Mouse (Mus musculus) forebrain, embryonic 10.5 days (tissue): Measurements from ENCODE around the gene Shank1. TPM values are rescaled to one million over a fixed set of nuclear protein-coding genes. Genes with fewer than 3 reads are reported as not detected.

Source experiments
- DNase-seq: peaks from one replicate; pipeline ENCODE4 v3.0.0-alpha.2; 2017; ENCODE audit warnings: low spot score; ENCODE audit errors: extremely low spot score
- H3K27ac ChIP-seq: fragments of 300-500 bp; sonication (generic); 2 replicates; pipeline ENCODE4 v1.5.1; 2016; ENCODE audit warnings: mild to moderate bottlenecking
- H3K27me3 ChIP-seq: fragments of 300-500 bp; sonication (generic); 2 replicates; pipeline ENCODE4 v1.6.1; 2016; ENCODE audit warnings: mild to moderate bottlenecking; ENCODE audit not compliant: poor library complexity, severe bottlenecking
- H3K36me3 ChIP-seq: fragments of 300-500 bp; sonication (generic); replicated peaks from 2 replicates; pipeline ENCODE4 v1.6.1; 2016; ENCODE audit warnings: mild to moderate bottlenecking, moderate library complexity
- H3K4me1 ChIP-seq: fragments of 300-500 bp; sonication (generic); 2 replicates; pipeline ENCODE4 v1.6.1; 2016
- H3K4me3 ChIP-seq: fragments of 300-500 bp; sonication (generic); 2 replicates; pipeline ENCODE4 v1.5.1; 2016; ENCODE audit warnings: mild to moderate bottlenecking, moderate library complexity
- H3K9me3 ChIP-seq: fragments of 300-500 bp; sonication (generic); 2 replicates; pipeline ENCODE4 v1.6.1; 2016; ENCODE audit warnings: mild to moderate bottlenecking, moderate library complexity
- WGBS: fragments of 180-500 bp; shearing (Covaris S2); methylation state at CpG from one replicate; pipeline ENCODE4 v1.1.7; 2016; 5-methylcytosine and 5-hydroxymethylcytosine counted together
- polyA plus RNA-seq: library from polyadenylated mRNA; unstranded; fragments of >200 nt; fragmentation: Nextera tagmentation; extraction: Ambion mirVana; gene quantifications from 2 replicates; pipeline ENCODE4 v1.2.1, GENCODE M21; 2016

Gene Shank1
- polyA plus RNA-seq, 1 experiment from 2014 or later: 1.4 TPM

- peak overlapping the region; percentile 35; the same call in 1 of the 2 replicates for H3K27ac ChIP-seq
Measured at GRCm38 (mm10) chr7:44336046-44337021, 26.3 kb downstream of the Shank1 start.

DNA sequence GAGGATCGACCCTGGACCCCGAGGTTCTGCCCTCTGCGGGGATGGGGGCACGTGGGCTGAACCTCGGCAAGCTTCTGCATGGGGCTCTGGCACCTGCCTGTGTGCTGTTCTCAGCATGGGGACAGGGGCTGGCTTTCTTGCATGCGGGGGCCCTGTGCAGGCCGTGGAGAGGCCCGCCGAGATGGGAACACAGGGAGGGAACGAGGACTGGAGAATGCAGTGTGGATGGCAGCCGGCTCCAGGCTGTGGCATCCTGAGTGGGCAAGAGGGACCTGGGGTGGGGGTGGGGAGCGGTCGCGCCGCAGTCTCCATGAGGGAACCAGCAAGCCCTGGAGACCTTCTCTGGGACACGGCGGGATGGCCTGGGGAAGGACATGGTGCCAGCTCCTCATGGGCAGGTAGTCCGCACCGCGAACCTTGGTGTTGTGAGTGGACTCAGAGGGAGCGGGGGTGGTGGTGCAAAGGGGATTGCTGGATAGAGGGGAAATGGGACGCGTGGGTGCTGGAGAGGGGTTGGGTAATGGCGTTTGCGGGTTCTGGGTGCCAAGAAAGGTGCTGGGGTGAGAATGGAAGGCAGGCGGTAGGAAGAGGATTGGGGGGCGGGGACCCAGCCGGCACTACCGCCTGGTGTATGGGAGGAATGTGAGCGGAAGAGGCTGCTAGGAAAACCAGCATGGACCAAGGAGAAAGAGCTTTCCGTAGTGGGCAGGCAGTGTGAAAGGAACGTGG is 27.2 kb downstream of the Shank1 start:
- Histone ChIP-seq H3K27ac (no peak overlapping the region), H3K9me3 (no peaks in the 10 kb centered on the region), H3K4me3 (peak overlapping the region; percentile 63), H3K4me1 (peaks cover 25% of the 10 kb centered on the region), H3K36me3 (no peaks in the 10 kb centered on the region), H3K27me3 (peaks cover 93% of the 10 kb centered on the region)
- WGBS: 2% methylated on average over 32 of the region's 32 CpGs
- DNase-seq: no peak

More at GRCm38 (mm10) chr7:44336046-44337021, 26.3 kb downstream of the Shank1 start:
- Histone ChIP-seq H3K4me3 (peak overlapping the region; percentile 63), H3K9me3 (no peaks in the 10 kb centered on the region), H3K27me3 (peaks cover 83% of the 10 kb centered on the region), H3K4me1 (peaks cover 25% of the 10 kb centered on the region), H3K36me3 (no peaks in the 10 kb centered on the region)
- WGBS: 1% methylated on average over 52 of the region's 54 CpGs
- DNase-seq: no peak

DNA sequence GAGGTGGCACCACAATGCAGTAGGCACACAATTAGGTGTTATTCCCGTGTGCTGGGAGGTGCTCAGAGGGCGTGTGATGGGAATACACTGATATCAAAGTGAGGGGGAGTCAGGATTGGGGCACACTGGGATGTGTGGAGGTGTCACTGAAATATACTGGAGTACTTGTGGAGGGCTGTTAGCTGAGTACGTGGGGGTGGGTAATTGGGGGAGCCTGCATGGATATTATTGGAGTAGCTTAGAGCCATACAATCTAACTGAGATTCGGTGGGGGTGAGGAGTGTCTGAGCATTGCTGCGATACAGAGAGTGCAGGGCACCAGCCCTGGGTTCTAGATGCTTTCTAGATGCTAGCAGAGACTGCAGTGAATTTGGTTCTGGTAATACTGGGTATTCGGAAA is 30.2 kb downstream of the Shank1 start:
- DNase-seq: no peak
- 73% methylated on average over 6 of the region's 6 CpGs for whole genome bisulfite sequencing
- peaks cover 37% of the 10 kb centered on the region for H3K4me1 ChIP-seq
- peaks cover 98% of the 10 kb centered on the region for H3K27me3 ChIP-seq
- H3K36me3 ChIP-seq: 0 out of 2 replicates have a peak, but pooled peaks cover 3% of the 10 kb centered on the region
- no peak overlapping the region for H3K27ac ChIP-seq
- no peaks in the 10 kb centered on the region; the same call in 1 of the 2 replicates for H3K9me3 ChIP-seq
- H3K4me3 ChIP-seq: no peak overlapping the region

DNA sequence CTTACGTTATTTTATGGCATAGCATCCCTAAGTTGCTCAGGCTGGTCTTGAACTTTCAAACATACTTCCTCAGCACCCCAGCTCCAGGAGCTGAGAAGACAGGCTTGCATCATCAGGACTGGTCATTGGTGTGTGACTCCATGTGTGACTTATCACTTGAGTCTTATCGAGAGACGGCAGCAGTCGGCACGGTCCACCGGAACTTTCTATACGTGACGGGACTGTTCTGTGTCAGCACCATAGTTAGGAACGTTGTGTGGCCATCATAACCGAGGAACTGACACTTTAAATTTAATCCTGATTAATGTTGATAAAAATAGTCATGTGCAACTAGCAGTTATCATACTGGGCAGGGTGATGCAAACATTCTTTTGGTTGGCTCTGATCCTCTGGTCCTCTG is 31.1 kb downstream of the Shank1 start:
- no peaks in the 10 kb centered on the region; the same call in 1 of the 2 replicates for H3K9me3 ChIP-seq
- WGBS: 92% methylated on average over 10 of the region's 10 CpGs
- H3K36me3 ChIP-seq: 0 out of 2 replicates have a peak, but pooled peaks cover 3% of the 10 kb centered on the region
- DNase-seq: no peak
- no peak overlapping the region for H3K27ac ChIP-seq
- peaks cover 93% of the 10 kb centered on the region for H3K27me3 ChIP-seq
- H3K4me1 ChIP-seq: peaks cover 28% of the 10 kb centered on the region
- no peak overlapping the region for H3K4me3 ChIP-seq

- H3K27me3 ChIP-seq: peaks cover 87% of the 10 kb centered on the region
- no peak for DNase-seq
- H3K4me1 ChIP-seq: peaks cover 22% of the 10 kb centered on the region
- no peaks in the 10 kb centered on the region; the same call in 1 of the 2 replicates for H3K9me3 ChIP-seq
- H3K4me3 ChIP-seq: no peak overlapping the region
- no peak overlapping the region for H3K27ac ChIP-seq
- H3K36me3 ChIP-seq: 0 out of 2 replicates have a peak, but pooled peaks cover 3% of the 10 kb centered on the region
- WGBS: 76% methylated on average over 5 of the region's 5 CpGs
Measured at GRCm38 (mm10) chr7:44341714-44342113, 31.7 kb downstream of the Shank1 start.

DNA sequence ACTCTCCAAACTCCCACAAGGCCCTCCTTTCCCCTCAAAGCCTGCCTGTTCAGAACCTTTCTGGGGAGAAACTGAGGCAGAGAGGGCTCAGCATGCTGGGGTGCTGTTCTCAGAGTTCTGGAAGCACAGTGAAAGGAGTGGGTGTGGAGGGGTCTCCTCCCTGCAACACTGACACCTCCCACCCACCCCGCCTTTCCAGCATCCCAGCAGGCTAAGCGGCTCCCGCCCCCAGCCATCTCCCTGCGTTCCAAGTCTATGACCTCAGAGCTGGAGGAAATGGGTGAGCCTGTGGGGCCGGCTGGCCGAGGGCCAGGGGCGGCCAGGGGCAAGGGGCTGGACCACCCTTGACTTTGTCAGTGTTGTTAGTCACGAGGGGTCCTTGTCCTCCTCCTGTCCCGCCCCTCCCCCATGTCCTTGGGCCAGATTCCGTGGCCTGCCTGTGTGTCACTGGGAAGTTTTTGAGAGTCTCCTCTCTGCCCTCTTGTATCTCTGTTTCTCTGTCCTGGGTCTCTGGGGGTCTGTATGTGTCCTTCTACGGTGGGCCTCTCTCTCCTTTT is 33.5 kb downstream of the Shank1 start:
- WGBS: 34% methylated on average over 11 of the region's 11 CpGs

DNA sequence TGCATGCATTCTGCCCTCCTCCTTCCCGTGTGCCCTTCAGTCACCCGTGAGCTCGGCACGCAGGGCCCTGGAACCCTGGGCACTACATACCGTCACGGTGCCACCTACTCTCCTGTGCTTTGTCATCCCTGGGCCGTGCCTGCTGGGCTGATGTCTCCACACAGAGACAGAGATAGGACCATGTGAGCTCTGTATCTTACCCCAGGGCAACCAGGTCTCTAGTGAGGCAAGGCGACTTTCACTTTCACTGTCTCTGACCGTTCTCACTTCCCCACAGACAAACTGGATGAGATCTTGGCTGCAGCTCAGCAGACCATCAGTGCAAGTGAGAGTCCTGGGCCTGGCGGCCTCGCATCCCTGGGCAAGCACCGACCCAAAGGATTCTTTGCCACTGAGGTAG is 34.6 kb downstream of the Shank1 start:
- Histone ChIP-seq H3K9me3 (no peaks in the 10 kb centered on the region; the same call in 1 of the 2 replicates), H3K4me3 (no peak overlapping the region), H3K36me3 (0 out of 2 replicates have a peak, but pooled peaks cover 3% of the 10 kb centered on the region), H3K27ac (no peak overlapping the region), H3K4me1 (peaks cover 20% of the 10 kb centered on the region), H3K27me3 (peaks cover 81% of the 10 kb centered on the region)
- WGBS: 76% methylated on average over 12 of the region's 12 CpGs
- no peak for DNase-seq

More for the DNA sequence above, 33.5 kb downstream of the Shank1 start:
- Histone ChIP-seq H3K27me3 (peaks cover 81% of the 10 kb centered on the region), H3K9me3 (no peaks in the 10 kb centered on the region; the same call in 1 of the 2 replicates), H3K4me3 (no peak overlapping the region), H3K36me3 (0 out of 2 replicates have a peak, but pooled peaks cover 3% of the 10 kb centered on the region), H3K4me1 (peaks cover 13% of the 10 kb centered on the region), H3K27ac (no peak overlapping the region)
- DNase-seq: no peak

GRCm38 (mm10) chr7:44349043-44349442 is 39.0 kb downstream of the Shank1 start:
- H3K4me1 ChIP-seq: peaks cover 50% of the 10 kb centered on the region
- 0 out of 2 replicates have a peak, but pooled peaks cover 3% of the 10 kb centered on the region for H3K36me3 ChIP-seq
- H3K4me3 ChIP-seq: no peak overlapping the region
- peaks cover 81% of the 10 kb centered on the region for H3K27me3 ChIP-seq
- H3K9me3 ChIP-seq: no peaks in the 10 kb centered on the region; the same call in 1 of the 2 replicates
- H3K27ac ChIP-seq: no peak overlapping the region
- WGBS: 18% methylated on average over 3 of the region's 3 CpGs
- DNase-seq: no peak

DNA sequence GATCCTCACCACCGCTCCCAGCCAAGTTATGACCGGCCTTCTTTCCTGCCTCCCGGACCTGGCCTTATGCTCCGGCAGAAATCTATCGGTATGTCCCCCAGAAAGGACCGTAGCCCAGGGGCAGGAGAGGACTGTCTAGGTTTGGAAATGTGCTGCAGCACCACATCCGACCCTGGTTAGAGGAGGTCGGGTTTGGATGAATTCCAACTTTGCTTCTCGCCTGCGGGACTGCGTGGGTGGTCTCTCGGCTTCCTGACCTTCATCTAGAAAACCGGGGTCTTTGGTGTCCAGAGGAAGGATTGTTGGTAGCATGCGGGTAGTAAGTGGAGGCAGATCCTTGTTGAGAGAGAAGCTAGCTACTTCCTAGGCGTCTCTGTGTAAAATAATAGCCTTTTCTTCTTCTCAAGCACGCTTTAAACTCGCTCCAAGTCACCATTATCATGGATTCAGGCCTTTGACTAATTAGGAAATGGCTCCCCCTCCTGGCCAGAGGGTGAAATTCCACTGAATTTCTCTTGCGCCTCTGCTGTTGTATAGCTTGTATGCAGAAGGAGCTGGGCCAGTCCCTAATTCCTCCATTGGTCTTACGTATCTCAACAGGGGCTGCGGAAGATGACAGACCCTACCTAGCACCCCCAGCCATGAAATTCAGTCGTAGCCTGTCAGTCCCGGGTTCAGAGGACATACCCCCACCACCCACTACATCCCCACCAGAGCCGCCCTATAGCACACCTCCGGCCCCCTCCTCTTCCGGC is 41.1 kb downstream of the Shank1 start:
- Histone ChIP-seq H3K27ac (peak overlapping the region; percentile 61; the same call in 1 of the 2 replicates), H3K9me3 (no peaks in the 10 kb centered on the region), H3K4me1 (peaks cover 67% of the 10 kb centered on the region), H3K36me3 (no peaks in the 10 kb centered on the region), H3K27me3 (peaks cover 88% of the 10 kb centered on the region), H3K4me3 (peak overlapping the region; percentile 47)
- DNase-seq: peak; percentile 88
- 4% methylated on average over 25 of the region's 25 CpGs for WGBS

GRCm38 (mm10) chr7:44351881-44352749 is 42.1 kb downstream of the Shank1 start:
- peaks cover 94% of the 10 kb centered on the region for H3K27me3 ChIP-seq
- H3K4me3 ChIP-seq: peak overlapping the region; percentile 47
- no peaks in the 10 kb centered on the region for H3K9me3 ChIP-seq
- peaks cover 77% of the 10 kb centered on the region for H3K4me1 ChIP-seq
- no peak for DNase-seq
- H3K36me3 ChIP-seq: no peaks in the 10 kb centered on the region
- WGBS: 3% methylated on average over 71 of the region's 71 CpGs
- peak overlapping the region; percentile 4; the same call in 1 of the 2 replicates for H3K27ac ChIP-seq
